Mouse (Mus musculus): ENCODE measurements at regions not wholly inside any gene's neighbourhood (a gene's known extent, or its start where the extent isn't known, plus 50 kb on each side); places are given as distances from the start of the nearest gene placed in this dataset.

- DNase-seq: no peak
These were observed 143.1 kb upstream of the Mrps10 start for GRCm38 (mm10) chr17:47225306-47226269.

GRCm38 (mm10) chr17:47221068-47221796 lies 147.5 kb upstream of the Mrps10 start:
- no peak for DNase-seq

GRCm38 (mm10) chr17:47219846-47220245 lies 148.8 kb upstream of the Mrps10 start:
- DNase-seq: no peak

GRCm38 (mm10) chr17:47216490-47216889 lies 152.2 kb upstream of the Mrps10 start:
- DNase-seq: no peak

GRCm38 (mm10) chr17:47215841-47216240 lies 152.8 kb upstream of the Mrps10 start:
- DNase-seq: no peak

- DNase-seq: no peak
These were observed 154.6 kb upstream of the Mrps10 start for GRCm38 (mm10) chr17:47214111-47214510.

GRCm38 (mm10) chr17:47210441-47211196 lies 158.1 kb upstream of the Mrps10 start:
- DNase-seq: no peak

- no peak for DNase-seq
These were observed 159.7 kb upstream of the Mrps10 start for GRCm38 (mm10) chr17:47208886-47209585.

- no peak for DNase-seq
These were observed 161.2 kb upstream of the Mrps10 start for GRCm38 (mm10) chr17:47207471-47207870.

- DNase-seq: no peak
These were observed 164.1 kb upstream of the Mrps10 start for GRCm38 (mm10) chr17:47204470-47205162.

- no peak for DNase-seq
These were observed 169.5 kb upstream of the Mrps10 start for GRCm38 (mm10) chr17:47199206-47199605.

GRCm38 (mm10) chr17:47197957-47198356 lies 170.7 kb upstream of the Mrps10 start:
- DNase-seq: peak; percentile 24

- DNase-seq: no peak
These were observed 171.7 kb upstream of the Mrps10 start for GRCm38 (mm10) chr17:47196992-47197391.

GRCm38 (mm10) chr17:47195981-47196380 lies 172.7 kb upstream of the Mrps10 start:
- DNase-seq: no peak

GRCm38 (mm10) chr17:47194463-47195012 lies 174.1 kb upstream of the Mrps10 start:
- no peak for DNase-seq

- no peak for DNase-seq
These were observed 177.3 kb upstream of the Mrps10 start for GRCm38 (mm10) chr17:47191416-47191815.

- no peak for DNase-seq
These were observed 178.9 kb upstream of the Mrps10 start for GRCm38 (mm10) chr17:47189770-47190169.

GRCm38 (mm10) chr17:47184148-47184547 lies 173.8 kb upstream of the Ubr2 start:
- DNase-seq: no peak

GRCm38 (mm10) chr17:47182118-47182517 lies 171.8 kb upstream of the Ubr2 start:
- DNase-seq: no peak

GRCm38 (mm10) chr17:47179410-47179809 lies 169.1 kb upstream of the Ubr2 start:
- no peak for DNase-seq

- DNase-seq: no peak
These were observed 168.3 kb upstream of the Ubr2 start for GRCm38 (mm10) chr17:47178705-47179104.

Measured in gastrocnemius, postnatal 25 days (tissue).